In the genomic region with DNA sequence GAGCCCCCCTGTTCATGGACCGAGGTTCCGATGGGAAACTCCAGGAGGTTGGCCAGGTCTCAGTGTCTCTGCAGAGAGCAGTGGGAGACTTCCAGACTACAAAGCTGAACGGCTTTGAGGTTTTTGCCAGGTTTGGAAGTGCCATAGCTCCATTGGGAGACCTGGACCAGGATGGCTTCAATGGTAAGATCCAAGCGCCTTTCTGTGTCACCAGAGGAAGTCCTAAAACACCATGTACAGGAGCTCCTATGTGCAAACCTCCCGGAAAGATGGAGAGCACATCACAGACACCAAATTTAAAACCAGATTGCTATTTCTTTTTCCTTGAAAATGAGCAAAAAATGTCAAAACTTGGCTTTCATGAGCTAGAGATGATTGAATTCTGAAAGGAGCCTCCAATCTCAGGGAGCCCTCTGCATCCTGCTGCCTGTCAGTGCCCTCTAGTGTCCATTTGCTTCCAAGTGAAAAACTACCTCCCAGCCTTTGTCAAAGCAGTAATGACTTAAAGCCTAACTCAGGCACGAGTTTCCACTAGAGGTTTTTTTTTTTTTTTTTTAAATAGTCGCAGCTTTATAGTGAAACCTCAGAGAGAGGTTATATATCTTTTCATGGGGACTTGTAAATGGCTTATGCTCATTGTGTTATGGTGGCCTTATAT, we compare ENCODE assay signal across 7 mouse cellular contexts. TPM values are rescaled to one million over a fixed set of nuclear protein-coding genes. Genes with fewer than 3 reads are reported as not detected.
DNase-seq lines count a peak whose midpoint lies in the region; ATAC-seq and TF ChIP-seq lines count a peak whose summit lies in the region.

No protein-coding gene starts in this region.

- no peak overlapping the region for H3ac ChIP-seq in C2C12 (ENCODE audit: control insufficient read depth, insufficient read length, low read depth)

- no peaks in the 10 kb centered on the region for H3K79me2 ChIP-seq in C2C12 (ENCODE audit: control insufficient read depth, insufficient read depth)

- H3K79me3 ChIP-seq in C2C12 (ENCODE audit: low read depth), result no peaks in the 10 kb centered on the region

- peak; percentile 9 for DNase-seq in c-Kit-positive CD71-positive TER-119-positive erythroid progenitor cells, embryonic 14.5 days (ENCODE audit: low spot score)
- peak; percentile 79 for DNase-seq in induced T-regulatory cell, adult 2 months (ENCODE audit: low read depth)
- DNase-seq in left cerebral cortex, adult 9 months (ENCODE audit: low spot score in 2 of 2), result peak; percentile 46 to 74
- DNase-seq in retina, postnatal 7 days (ENCODE audit: low read depth, low spot score), result peak; percentile 41

- no peak for TF ChIP-seq POLR2A in ES-Bruce4 (IDR thresholded peaks at IDR 0.05; ENCODE audit: insufficient read depth, low read length)

- H3K36me3 ChIP-seq in C2C12 (ENCODE audit: control insufficient read depth, insufficient read depth) (peaks cover 75% of the 10 kb centered on the region), ES-Bruce4 (ENCODE audit: control insufficient read depth, insufficient read depth, low read length, poor library complexity, severe bottlenecking) (peaks cover 5% of the 10 kb centered on the region)
- H3K36me3 ChIP-seq in forebrain, embryonic 16.5 days (ENCODE audit: control insufficient read depth, insufficient read depth), result no peaks in the 10 kb centered on the region

- H3K27ac ChIP-seq in ES-Bruce4 (ENCODE audit: insufficient read depth, low read length), result no peak overlapping the region
- no peak overlapping the region for H3K27ac ChIP-seq in forebrain, embryonic 16.5 days (ENCODE audit: low read length)

- H3K9me3 ChIP-seq in ES-Bruce4 (replicated peaks; ENCODE audit: control insufficient read depth, insufficient read depth, low read length, poor library complexity, severe bottlenecking), result no peaks in the 10 kb centered on the region
- H3K9me3 ChIP-seq in forebrain, embryonic 16.5 days (ENCODE audit: control insufficient read depth, low read length), result no peaks in the 10 kb centered on the region

- TF ChIP-seq EP300 in ES-Bruce4 (IDR thresholded peaks at IDR 0.05; ENCODE audit: insufficient read depth, low read depth, low read length), result no peak

- no peak overlapping the region for H3K9ac ChIP-seq in ES-Bruce4 (ENCODE audit: low read depth, poor library complexity, severe bottlenecking)
- no peak overlapping the region for H3K9ac ChIP-seq in forebrain, embryonic 16.5 days (replicated peaks; ENCODE audit: low read depth, low read length)

- TF ChIP-seq CTCF in C2C12 (IDR thresholded peaks at IDR 0.05; ENCODE audit: control insufficient read depth, insufficient read depth, insufficient read length) (peak; percentile 43), ES-Bruce4 (IDR thresholded peaks at IDR 0.05; ENCODE audit: low read depth, low read length) (peak; percentile 73)

- no peaks in the 10 kb centered on the region for H3K27me3 ChIP-seq in C2C12 (ENCODE audit: control insufficient read depth, insufficient read depth, insufficient read length)
- H3K27me3 ChIP-seq in ES-Bruce4 (ENCODE audit: control insufficient read depth, insufficient read depth, low read length, poor library complexity, severe bottlenecking), result no peaks in the 10 kb centered on the region
- H3K27me3 ChIP-seq in forebrain, embryonic 16.5 days (replicated peaks; ENCODE audit: control insufficient read depth, insufficient read depth, low read length), result no peaks in the 10 kb centered on the region

- 58% methylated on average over 7 of the region's 7 CpGs for WGBS in forebrain, embryonic 16.5 days

- no peaks in the 10 kb centered on the region for H3K4me1 ChIP-seq in ES-Bruce4 (ENCODE audit: control insufficient read depth, insufficient read depth, low read length)
- no peaks in the 10 kb centered on the region for H3K4me1 ChIP-seq in forebrain, embryonic 16.5 days (replicated peaks; ENCODE audit: control insufficient read depth, insufficient read depth, low read length)

- ATAC-seq in forebrain, embryonic 16.5 days, result peak; percentile 84

- H3K4me3 ChIP-seq in C2C12 (ENCODE audit: insufficient read depth, poor library complexity, severe bottlenecking) (no peak overlapping the region), ES-Bruce4 (ENCODE audit: low read depth, low read length) (no peak overlapping the region)
- H3K4me3 ChIP-seq in forebrain, embryonic 16.5 days (replicated peaks; ENCODE audit: low read length), result no peak overlapping the region

- H3K4me2 ChIP-seq in forebrain, embryonic 16.5 days (ENCODE audit: low read length), result no peak overlapping the region

TF ChIP-seq in C2C12, 6 proteins besides CTCF, POLR2A, EP300 and RAD21:
- TF ChIP-seq USF1 (IDR thresholded peaks at IDR 0.05; ENCODE audit: low read depth) (no peak), MAX (IDR thresholded peaks at IDR 0.05) (no peak), FOSL1 (IDR thresholded peaks at IDR 0.05; ENCODE audit: insufficient read depth, low read length, poor library complexity, severe bottlenecking) (no peak)

RNA-seq across cellular contexts. Expression of a gene that starts 41.2 kb away (rescaled TPM):
- polyA plus RNA-seq in C2C12 (2012; fragmentation: generic; extraction: Trizol) (1.1 TPM), ES-Bruce4 (2011; ENCODE audit: insufficient read depth, insufficient read length, low read depth, missing spikeins) (2.5 and 2.7 TPM in 2 replicates)
- polyA plus RNA-seq in forebrain, embryonic 16.5 days (2015; fragmentation: Nextera tagmentation; extraction: Ambion mirVana), result 76.3 and 78.6 TPM in 2 replicates

RNA-seq across cellular contexts. Expression of a gene that starts 47.1 kb away (rescaled TPM):
- polyA plus RNA-seq in C2C12 (2012; fragmentation: generic; extraction: Trizol), result 32.1 TPM
- polyA plus RNA-seq in ES-Bruce4 (2011; ENCODE audit: insufficient read depth, insufficient read length, low read depth, missing spikeins), result 54.4 and 55.6 TPM in 2 replicates
- 18.8 and 20.8 TPM in 2 replicates for polyA plus RNA-seq in forebrain, embryonic 16.5 days (2015; fragmentation: Nextera tagmentation; extraction: Ambion mirVana)

Comparison
In these comparisons a context has a peak if more than half of its experiments do, and no peak if none do; other contexts are left out.
1. DNase-seq: peak in every context shown above with its lines; median percentile 79 in induced T-regulatory cell, adult 2 months; 60 in left cerebral cortex, adult 9 months; 41 in retina, postnatal 7 days; 9 in c-Kit-positive CD71-positive TER-119-positive erythroid progenitor cells, embryonic 14.5 days.
2. RNA of a gene that starts 41.2 kb away (polyA plus RNA-seq): 76.3 to 78.6 TPM in forebrain, embryonic 16.5 days; 2.5 to 2.7 TPM in ES-Bruce4 and 1.1 TPM in C2C12 (single experiment); every median in the first group is over 10 times any median in the second.